Mouse (Mus musculus): ENCODE measurements around the gene Ppp1r13b. TPM values are rescaled to one million over a fixed set of nuclear protein-coding genes. Genes with fewer than 3 reads are reported as not detected.

The Ppp1r13b gene
- polyA plus RNA-seq, 1 experiment from 2014 or later, result 18.3 TPM

GRCm38 (mm10) chr12:111869806-111870205, 38.1 kb downstream of the Ppp1r13b start:
- H3K27me3 ChIP-seq (replicated peaks), result no peaks in the 10 kb centered on the region
- no peaks in the 10 kb centered on the region for H3K4me1 ChIP-seq
- 87% methylated on average over 1 of the region's 1 CpGs for WGBS
- no peak for ATAC-seq (ENCODE audit: low FRiP score, low read depth)
- H3K4me3 ChIP-seq, result no peak overlapping the region
- H3K27ac ChIP-seq, result no peak overlapping the region
- no peaks in the 10 kb centered on the region for H3K9me3 ChIP-seq
- H3K4me2 ChIP-seq (replicated peaks), result no peak overlapping the region
- H3K36me3 ChIP-seq, result no peaks in the 10 kb centered on the region
- no peak overlapping the region for H3K9ac ChIP-seq

DNA sequence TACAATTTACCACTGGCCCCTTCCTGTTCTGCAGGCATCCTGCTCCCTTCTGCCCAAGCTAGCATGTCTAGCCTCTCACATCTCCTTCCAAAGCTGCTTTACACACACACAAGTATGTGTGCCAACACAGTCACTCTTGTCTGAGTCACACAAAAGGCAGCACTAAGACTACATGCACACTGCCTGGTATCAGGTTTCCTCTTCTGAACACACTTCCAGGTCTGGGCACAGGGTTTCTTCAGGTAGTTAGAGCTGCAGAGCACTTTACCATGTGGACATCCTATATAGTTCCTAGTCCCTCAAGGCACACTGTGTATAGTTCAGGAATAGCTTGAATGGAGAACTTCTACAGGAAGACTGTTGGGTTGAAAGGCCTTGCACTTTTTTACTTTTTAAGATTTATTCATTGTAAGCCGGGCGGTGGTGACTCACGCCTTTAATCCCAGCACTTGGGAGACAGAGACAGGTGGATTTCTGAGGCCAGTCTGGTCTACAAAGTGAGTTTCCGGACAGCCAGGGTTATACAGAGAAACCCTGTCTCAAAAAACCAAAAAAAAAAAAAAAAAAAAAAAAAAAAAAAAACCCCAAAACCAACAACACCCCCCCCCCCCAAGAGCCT, 43.6 kb downstream of the Ppp1r13b start:
- Histone ChIP-seq H3K9me3 (no peaks in the 10 kb centered on the region), H3K9ac (no peak overlapping the region), H3K4me2 (replicated peaks) (no peak overlapping the region), H3K27ac (no peak overlapping the region), H3K36me3 (0 out of 2 replicates have a peak, but pooled peaks cover 4% of the 10 kb centered on the region), H3K27me3 (replicated peaks) (no peaks in the 10 kb centered on the region), H3K4me3 (no peak overlapping the region), H3K4me1 (no peaks in the 10 kb centered on the region)
- ATAC-seq (ENCODE audit: low FRiP score, low read depth), result no peak
- 86% methylated on average over 4 of the region's 4 CpGs for WGBS

DNA sequence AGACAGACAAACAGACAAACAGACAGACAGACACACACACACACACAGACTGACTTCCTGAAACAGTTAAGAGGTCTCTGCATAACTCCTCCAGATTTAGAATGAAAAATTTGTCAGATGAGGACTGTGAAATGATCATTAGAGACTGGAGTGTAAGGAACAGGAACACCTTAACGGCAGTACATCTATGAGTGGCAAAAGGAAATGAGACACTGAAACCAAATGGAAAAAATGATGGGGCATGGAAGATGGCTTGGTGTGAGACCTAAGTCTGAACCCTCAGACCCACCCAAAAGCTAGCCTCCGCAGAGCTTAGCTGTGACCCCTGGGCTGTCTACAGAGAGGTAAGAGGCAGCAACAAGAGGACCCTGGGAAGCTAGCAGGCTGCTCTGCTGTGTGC, 52.5 kb downstream of the Ppp1r13b start:
- ATAC-seq (ENCODE audit: low FRiP score, low read depth), result no peak
- H3K9me3 ChIP-seq, result no peaks in the 10 kb centered on the region
- no peaks in the 10 kb centered on the region for H3K27me3 ChIP-seq (replicated peaks)
- no peak overlapping the region for H3K4me3 ChIP-seq
- no peak overlapping the region for H3K27ac ChIP-seq
- H3K9ac ChIP-seq, result no peak overlapping the region
- no peak overlapping the region for H3K4me2 ChIP-seq (replicated peaks)
- H3K4me1 ChIP-seq, result no peaks in the 10 kb centered on the region
- WGBS, result 97% methylated on average over 2 of the region's 2 CpGs
- H3K36me3 ChIP-seq, result no peaks in the 10 kb centered on the region

GRCm38 (mm10) chr12:111853546-111853945, 54.4 kb downstream of the Ppp1r13b start:
- Histone ChIP-seq H3K36me3 (no peaks in the 10 kb centered on the region), H3K4me3 (no peak overlapping the region), H3K9me3 (no peaks in the 10 kb centered on the region), H3K27ac (no peak overlapping the region), H3K4me2 (replicated peaks) (no peak overlapping the region), H3K27me3 (replicated peaks) (no peaks in the 10 kb centered on the region), H3K9ac (no peak overlapping the region), H3K4me1 (no peaks in the 10 kb centered on the region)
- 66% methylated on average over 4 of the region's 4 CpGs for WGBS
- ATAC-seq (ENCODE audit: low FRiP score, low read depth), result no peak

DNA sequence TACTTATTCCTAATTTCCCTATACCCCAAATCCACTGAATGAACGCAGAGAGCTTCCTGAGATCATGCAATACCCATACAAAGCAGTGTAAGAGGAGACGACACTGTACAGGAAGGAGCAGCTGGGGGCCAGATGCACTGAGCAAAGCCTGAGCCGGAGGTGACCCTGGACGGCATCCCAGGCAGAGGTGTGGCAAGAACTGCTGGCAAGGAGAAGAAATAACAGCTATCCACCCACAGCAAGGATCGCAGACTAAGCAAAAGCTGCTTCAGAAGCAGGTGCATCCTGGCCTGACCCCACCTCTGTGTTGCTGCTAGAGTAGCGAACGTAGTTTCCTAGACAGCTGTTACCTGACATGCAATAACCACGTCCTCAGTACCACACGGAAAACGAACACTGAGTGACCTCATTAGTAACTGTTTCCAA, 54.9 kb downstream of the Ppp1r13b start:
- Histone ChIP-seq H3K27me3 (replicated peaks) (no peaks in the 10 kb centered on the region), H3K4me2 (replicated peaks) (no peak overlapping the region), H3K36me3 (no peaks in the 10 kb centered on the region), H3K9me3 (no peaks in the 10 kb centered on the region), H3K4me3 (no peak overlapping the region), H3K27ac (no peak overlapping the region), H3K4me1 (no peaks in the 10 kb centered on the region), H3K9ac (no peak overlapping the region)
- WGBS, result 76% methylated on average over 10 of the region's 10 CpGs
- no peak for ATAC-seq (ENCODE audit: low FRiP score, low read depth)

DNA sequence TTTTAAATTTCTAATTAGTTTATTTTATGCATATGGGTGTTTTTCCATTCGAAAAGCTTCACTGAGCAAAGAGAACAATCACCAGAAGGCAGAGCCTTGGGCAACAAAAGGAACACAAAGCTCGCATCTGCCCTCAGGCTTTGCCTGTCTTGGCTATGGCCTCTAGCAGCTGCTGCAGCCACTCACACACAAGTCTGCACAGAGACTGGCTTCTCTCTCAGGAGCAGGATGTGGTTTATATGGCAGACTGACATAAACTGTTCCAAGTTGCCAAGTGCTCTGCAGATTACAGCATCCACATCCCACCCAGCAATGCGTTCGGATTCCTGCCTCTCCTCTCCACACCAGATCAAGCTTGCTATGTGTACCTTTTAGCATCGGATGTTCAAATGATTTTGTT, 56.2 kb downstream of the Ppp1r13b start:
- Histone ChIP-seq H3K9ac (no peak overlapping the region), H3K4me3 (no peak overlapping the region), H3K9me3 (no peaks in the 10 kb centered on the region), H3K36me3 (no peaks in the 10 kb centered on the region), H3K27me3 (replicated peaks) (no peaks in the 10 kb centered on the region), H3K4me1 (no peaks in the 10 kb centered on the region), H3K27ac (no peak overlapping the region), H3K4me2 (replicated peaks) (no peak overlapping the region)
- WGBS, result 85% methylated on average over 5 of the region's 5 CpGs
- no peak for ATAC-seq (ENCODE audit: low FRiP score, low read depth)

GRCm38 (mm10) chr12:111851235-111851634, 56.7 kb downstream of the Ppp1r13b start:
- Histone ChIP-seq H3K27ac (no peak overlapping the region), H3K4me1 (no peaks in the 10 kb centered on the region), H3K4me2 (replicated peaks) (no peak overlapping the region), H3K9ac (no peak overlapping the region), H3K4me3 (no peak overlapping the region), H3K27me3 (replicated peaks) (no peaks in the 10 kb centered on the region), H3K36me3 (no peaks in the 10 kb centered on the region), H3K9me3 (no peaks in the 10 kb centered on the region)
- whole genome bisulfite sequencing, result 58% methylated on average over 2 of the region's 2 CpGs
- no peak for ATAC-seq (ENCODE audit: low FRiP score, low read depth)

DNA sequence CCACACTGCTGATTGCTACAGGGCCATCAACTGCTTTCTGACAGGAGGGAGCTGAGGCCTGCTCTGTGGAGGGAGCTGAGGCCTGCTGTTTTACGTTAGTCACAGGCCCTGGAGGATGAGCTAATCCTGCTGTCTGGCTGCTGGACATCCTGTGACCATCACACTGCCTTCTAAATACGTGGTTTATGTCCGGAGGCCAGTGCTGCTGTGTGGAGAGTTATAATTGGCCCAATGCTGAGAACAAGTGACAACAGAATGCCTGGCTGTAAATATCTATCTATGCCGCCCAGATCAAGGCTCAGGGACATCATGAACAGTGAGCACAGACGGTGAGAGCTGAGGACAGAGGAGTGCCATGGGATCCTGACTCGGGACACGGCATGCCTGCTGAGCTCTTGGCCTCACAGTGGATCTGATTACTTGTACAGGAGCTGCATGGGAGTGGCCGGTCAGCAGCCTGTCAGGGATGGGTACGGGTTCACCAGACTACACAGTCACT, 59.6 kb downstream of the Ppp1r13b start:
- no peaks in the 10 kb centered on the region for H3K27me3 ChIP-seq (replicated peaks)
- no peak for ATAC-seq (ENCODE audit: low FRiP score, low read depth)
- H3K36me3 ChIP-seq, result no peaks in the 10 kb centered on the region
- 69% methylated on average over 9 of the region's 9 CpGs for WGBS
- H3K4me2 ChIP-seq (replicated peaks), result no peak overlapping the region
- no peaks in the 10 kb centered on the region for H3K4me1 ChIP-seq
- no peak overlapping the region for H3K27ac ChIP-seq
- H3K9me3 ChIP-seq, result no peaks in the 10 kb centered on the region
- no peak overlapping the region for H3K9ac ChIP-seq
- no peak overlapping the region for H3K4me3 ChIP-seq

- no peak overlapping the region for H3K4me3 ChIP-seq
- H3K9ac ChIP-seq, result no peak overlapping the region; the same call in 1 of the 2 replicates
- no peak overlapping the region for H3K4me2 ChIP-seq (replicated peaks)
- WGBS, result 89% methylated on average over 10 of the region's 10 CpGs
- no peak for ATAC-seq (ENCODE audit: low FRiP score, low read depth)
- no peak overlapping the region for H3K27ac ChIP-seq
- no peaks in the 10 kb centered on the region for H3K36me3 ChIP-seq
- no peaks in the 10 kb centered on the region for H3K4me1 ChIP-seq
- no peaks in the 10 kb centered on the region for H3K9me3 ChIP-seq
- H3K27me3 ChIP-seq (replicated peaks), result no peaks in the 10 kb centered on the region
These were observed 61.1 kb downstream of the Ppp1r13b start for GRCm38 (mm10) chr12:111846815-111847214.

DNA sequence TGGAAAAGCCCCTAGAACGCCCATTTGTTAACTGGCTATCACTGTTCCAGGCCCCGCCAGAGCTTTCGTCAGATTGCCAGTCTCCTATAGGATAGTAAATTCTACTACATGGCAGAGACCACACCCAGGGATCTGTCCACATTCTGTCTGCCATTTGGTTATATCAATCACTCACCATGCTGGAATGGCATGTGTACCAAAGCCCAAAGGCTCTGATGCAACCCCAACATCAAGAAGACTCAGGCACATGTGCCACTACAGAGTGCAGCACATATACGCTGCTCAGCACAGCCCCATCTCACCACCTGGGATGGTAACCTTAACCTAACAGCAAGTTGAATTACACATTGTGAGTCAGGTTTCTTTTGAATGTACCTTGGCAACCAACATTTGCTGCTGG, 62.0 kb downstream of the Ppp1r13b start:
- no peaks in the 10 kb centered on the region for H3K4me1 ChIP-seq
- whole genome bisulfite sequencing, result 88% methylated on average over 4 of the region's 4 CpGs

DNA sequence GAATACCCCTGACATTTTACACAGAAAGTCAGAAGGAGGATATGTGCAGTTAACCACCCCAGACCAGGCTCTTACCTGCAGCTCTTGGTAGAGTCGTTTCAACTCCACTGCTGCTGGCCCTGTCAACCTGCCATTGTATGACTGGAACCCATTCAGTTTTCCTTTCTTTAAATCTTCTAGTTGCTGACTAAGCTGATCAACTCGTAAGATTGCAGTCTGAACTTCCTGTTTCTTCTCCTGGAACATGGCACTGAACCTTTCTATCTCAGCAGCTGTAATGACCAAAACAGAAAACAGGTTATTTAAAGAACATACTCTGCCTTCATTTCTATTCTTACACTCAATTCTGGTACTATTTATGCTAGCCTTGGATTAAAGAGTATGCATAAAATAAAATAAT, 64.4 kb downstream of the Ppp1r13b start:
- H3K9ac ChIP-seq, result no peak overlapping the region
- H3K4me2 ChIP-seq (replicated peaks), result no peak overlapping the region
- no peak overlapping the region for H3K27ac ChIP-seq
- no peak overlapping the region for H3K4me3 ChIP-seq
- H3K9me3 ChIP-seq, result no peaks in the 10 kb centered on the region
- WGBS, result 70% methylated on average over 2 of the region's 2 CpGs
- no peaks in the 10 kb centered on the region for H3K27me3 ChIP-seq (replicated peaks)
- no peaks in the 10 kb centered on the region for H3K4me1 ChIP-seq
- ATAC-seq (ENCODE audit: low FRiP score, low read depth), result no peak
- H3K36me3 ChIP-seq, result peaks cover 6% of the 10 kb centered on the region; the same call in 1 of the 2 replicates

More for the DNA sequence above, 62.0 kb downstream of the Ppp1r13b start:
- Histone ChIP-seq H3K36me3 (no peaks in the 10 kb centered on the region), H3K4me2 (replicated peaks) (no peak overlapping the region), H3K9me3 (no peaks in the 10 kb centered on the region), H3K27me3 (replicated peaks) (no peaks in the 10 kb centered on the region), H3K27ac (no peak overlapping the region), H3K4me3 (no peak overlapping the region), H3K9ac (no peak overlapping the region)
- no peak for ATAC-seq (ENCODE audit: low FRiP score, low read depth)

DNA sequence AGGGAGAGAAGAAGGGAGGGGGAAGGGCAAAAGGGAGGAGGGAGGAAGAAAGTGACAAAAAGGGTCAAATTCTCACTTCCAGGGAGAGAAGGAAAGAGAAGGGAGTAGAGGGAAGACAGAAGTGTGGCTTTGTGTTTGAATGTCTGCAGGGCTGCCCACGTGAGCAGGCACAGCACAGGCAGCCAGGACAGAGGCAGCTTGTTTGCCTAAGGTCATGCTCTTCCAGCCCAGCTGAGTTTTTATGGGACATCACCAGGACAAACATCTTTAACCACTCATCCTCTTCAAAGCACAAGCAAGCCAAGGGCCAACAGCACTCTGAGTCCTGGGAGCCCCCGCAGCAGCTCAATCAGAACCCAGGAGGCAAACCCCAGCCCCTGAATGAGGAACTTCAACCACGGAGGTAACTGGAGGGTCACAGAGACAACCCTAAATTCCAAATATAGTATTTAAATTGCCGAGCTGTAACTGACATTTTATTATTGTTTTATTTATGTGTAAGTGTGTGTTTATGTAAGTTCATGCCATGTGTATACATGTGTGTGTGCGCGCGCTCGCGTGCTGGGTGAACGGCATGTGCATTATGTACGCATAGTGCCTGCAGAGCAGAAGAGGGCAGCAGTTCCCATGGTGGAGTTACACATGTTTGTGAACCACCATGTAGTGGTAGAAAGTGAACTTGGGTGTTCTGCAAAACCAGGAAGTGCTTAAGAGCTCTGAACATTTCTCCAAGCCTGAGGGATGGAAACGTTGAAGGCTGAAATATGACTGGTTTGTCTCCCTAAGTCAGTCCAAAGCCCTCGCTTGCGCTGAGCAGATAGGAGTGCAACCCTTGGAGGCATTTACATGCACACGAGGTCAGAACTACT, 65.1 kb downstream of the Ppp1r13b start:
- H3K27me3 ChIP-seq (replicated peaks), result no peaks in the 10 kb centered on the region
- no peak overlapping the region for H3K4me3 ChIP-seq
- no peaks in the 10 kb centered on the region for H3K4me1 ChIP-seq
- H3K36me3 ChIP-seq, result peaks cover 8% of the 10 kb centered on the region; the same call in 1 of the 2 replicates
- H3K4me2 ChIP-seq (replicated peaks), result no peak overlapping the region
- no peak overlapping the region for H3K27ac ChIP-seq
- ATAC-seq (ENCODE audit: low FRiP score, low read depth), result no peak
- 78% methylated on average over 15 of the region's 15 CpGs for WGBS
- H3K9me3 ChIP-seq, result no peaks in the 10 kb centered on the region
- no peak overlapping the region for H3K9ac ChIP-seq
